Mouse (Mus musculus): ENCODE results near the gene Ehd1.

DNA sequence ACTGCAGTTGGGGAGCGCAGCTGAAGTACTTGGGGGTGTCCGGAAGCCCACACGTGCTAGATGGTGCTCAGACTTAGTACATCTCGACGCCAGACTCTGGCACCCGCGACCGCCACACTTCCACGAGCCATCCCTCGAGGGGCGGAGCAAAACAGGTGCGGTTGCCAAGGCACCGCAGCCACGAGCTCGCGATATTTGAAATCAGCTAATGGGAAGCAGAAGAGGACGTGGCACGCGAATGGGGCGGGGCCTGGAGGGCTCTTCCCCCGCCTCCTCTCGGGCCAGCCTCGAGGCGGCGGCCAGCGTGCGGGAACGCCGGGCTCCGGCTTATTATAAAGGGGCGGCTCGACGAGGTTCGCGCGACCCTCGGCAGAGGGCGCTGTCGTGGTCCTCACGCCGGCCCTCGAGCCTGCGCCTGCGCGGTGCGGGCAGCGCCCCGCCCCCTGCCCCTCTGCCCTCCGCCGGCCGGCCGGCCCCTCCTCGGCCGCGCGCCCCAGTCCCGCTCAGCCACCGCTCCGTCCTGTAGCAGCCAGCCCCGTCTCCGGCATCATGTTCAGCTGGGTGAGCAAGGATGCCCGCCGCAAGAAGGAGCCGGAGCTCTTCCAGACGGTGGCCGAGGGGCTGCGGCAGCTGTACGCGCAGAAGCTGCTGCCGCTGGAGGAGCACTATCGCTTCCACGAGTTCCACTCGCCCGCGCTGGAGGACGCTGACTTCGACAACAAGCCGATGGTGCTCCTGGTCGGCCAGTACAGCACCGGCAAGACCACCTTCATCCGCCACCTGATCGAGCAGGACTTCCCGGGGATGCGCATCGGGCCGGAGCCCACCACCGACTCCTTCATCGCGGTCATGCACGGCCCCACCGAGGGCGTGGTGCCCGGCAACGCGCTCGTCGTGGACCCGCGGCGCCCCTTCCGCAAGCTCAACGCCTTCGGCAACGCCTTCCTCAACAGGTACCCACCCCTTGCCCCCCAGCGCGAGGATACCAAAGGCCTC, at the start of gene Ehd1:
- peak; percentile 88 for TF ChIP-seq POLR2A (IDR thresholded peaks at IDR 0.05; ENCODE audit: low read depth, low read length)
- TF ChIP-seq CTCF (IDR thresholded peaks at IDR 0.05; ENCODE audit: borderline replicate concordance, insufficient read depth, low read length), result peak; percentile 62; the same call in 1 of the 2 replicates
